Mouse (Mus musculus) kidney, adult 2 months (tissue): ENCODE data around the gene Dph1. TPM values are rescaled to one million over a fixed set of nuclear protein-coding genes. Genes with fewer than 3 reads are reported as not detected.

Experiments
- DNase-seq: peaks from one replicate; pipeline ENCODE4 v3.0.0; 2021
- H3K27ac ChIP-seq: fragments of 200-500 bp; 2 replicates; pipeline ENCODE4 v1.5.1; 2012; ENCODE audit warnings: low read depth, low read length, control low read depth, inconsistent platforms; ENCODE audit not compliant: insufficient read depth
- H3K27me3 ChIP-seq: fragments of 200-500 bp; replicated peaks from 2 replicates; pipeline ENCODE4 v1.6.1; 2012; ENCODE audit warnings: mild to moderate bottlenecking, moderate library complexity, low read length, inconsistent platforms; ENCODE audit not compliant: control insufficient read depth, insufficient read depth
- H3K36me3 ChIP-seq: fragments of 200-500 bp; 2 replicates; pipeline ENCODE4 v1.6.1; 2012; ENCODE audit warnings: mild to moderate bottlenecking, moderate library complexity, low read length, inconsistent platforms; ENCODE audit not compliant: control insufficient read depth, insufficient read depth
- H3K4me1 ChIP-seq: fragments of 200-500 bp; 2 replicates; pipeline ENCODE4 v1.6.1; 2011; ENCODE audit warnings: low read length; ENCODE audit not compliant: control insufficient read depth, insufficient read depth
- H3K4me3 ChIP-seq: fragments of 200-500 bp; 2 replicates; pipeline ENCODE4 v1.5.1; 2011; ENCODE audit warnings: mild to moderate bottlenecking, low read depth, low read length, control low read depth; ENCODE audit not compliant: insufficient read depth
- CTCF ChIP-seq: fragments of 200-500 bp; conservative IDR thresholded peaks from 2 replicates; pipeline ENCODE4 v1.5.1; 2011; ENCODE audit warnings: low read depth, mild to moderate bottlenecking, control low read depth, low read length, moderate library complexity, mixed read lengths; ENCODE audit not compliant: insufficient read depth, insufficient read length
- POLR2A ChIP-seq: fragments of 200-500 bp; IDR thresholded peaks from one replicate; pipeline ENCODE4 v1.6.1; 2011; ENCODE audit warnings: low read depth, low read length, control low read depth
- whole genome bisulfite sequencing: fragments of 180-500 bp; shearing (Covaris S2); methylation state at CpG from one replicate; pipeline ENCODE4 v1.1.7; 2018; 5-methylcytosine and 5-hydroxymethylcytosine counted together
- polyA plus RNA-seq: library from polyadenylated mRNA; depleted of rRNA; stranded (reverse); fragments of >200 nt; gene quantifications from 2 replicates; pipeline ENCODE4 v1.2.3, GENCODE M21; 2012

Dph1 gene
- polyA plus RNA-seq, 1 experiment: 40.2 TPM

DNA sequence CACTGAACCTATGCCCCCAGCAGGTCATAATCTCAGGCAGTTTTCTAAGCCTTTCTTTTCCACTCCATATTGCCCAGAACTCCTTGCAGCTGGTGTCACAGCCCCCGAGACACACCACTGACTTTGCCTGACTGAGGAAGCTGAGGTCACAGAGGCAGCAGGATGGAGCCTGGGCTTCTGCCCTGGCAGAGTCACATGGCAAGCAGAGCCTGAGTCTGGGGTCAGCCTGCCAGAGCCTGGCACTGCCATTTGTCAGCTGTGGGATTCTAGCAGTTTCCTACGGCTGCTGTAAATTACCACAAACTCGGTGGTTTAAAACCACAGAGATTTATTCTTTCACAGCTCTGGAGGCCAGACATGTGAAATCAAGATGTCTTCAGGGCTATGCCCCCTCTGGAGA, 36.6 kb upstream of the Dph1 start:
- WGBS: 54% methylated on average over 3 of the region's 3 CpGs
- Histone ChIP-seq H3K36me3 (no peaks in the 10 kb centered on the region), H3K4me3 (no peak overlapping the region), H3K4me1 (no peaks in the 10 kb centered on the region), H3K27ac (no peak overlapping the region), H3K27me3 (no peaks in the 10 kb centered on the region)
- no peak for TF ChIP-seq CTCF
- no peak for TF ChIP-seq POLR2A
- no peak for DNase-seq

DNA sequence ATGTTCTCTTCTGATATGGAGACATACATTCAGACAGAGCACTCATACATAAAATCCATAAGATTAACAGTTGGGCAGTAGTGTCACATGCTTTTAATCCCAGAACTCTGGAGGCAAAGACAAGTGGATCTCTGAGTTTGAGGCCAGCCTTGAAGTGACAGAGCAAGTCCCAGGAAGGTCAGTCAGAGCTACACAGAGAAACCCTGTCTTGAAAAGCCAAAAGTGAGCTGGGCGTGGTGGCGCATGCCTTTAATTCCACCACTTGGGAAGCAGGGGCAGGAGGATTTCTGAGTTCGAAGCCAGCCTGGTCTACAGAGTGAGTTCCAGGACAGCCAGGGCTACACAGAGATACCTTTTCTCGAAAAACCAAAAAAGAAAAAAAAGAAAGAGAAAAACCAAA, 33.8 kb upstream of the Dph1 start:
- TF ChIP-seq CTCF: no peak
- no peak for TF ChIP-seq POLR2A
- 93% methylated on average over 4 of the region's 4 CpGs for WGBS
- H3K27me3 ChIP-seq: no peaks in the 10 kb centered on the region

DNA sequence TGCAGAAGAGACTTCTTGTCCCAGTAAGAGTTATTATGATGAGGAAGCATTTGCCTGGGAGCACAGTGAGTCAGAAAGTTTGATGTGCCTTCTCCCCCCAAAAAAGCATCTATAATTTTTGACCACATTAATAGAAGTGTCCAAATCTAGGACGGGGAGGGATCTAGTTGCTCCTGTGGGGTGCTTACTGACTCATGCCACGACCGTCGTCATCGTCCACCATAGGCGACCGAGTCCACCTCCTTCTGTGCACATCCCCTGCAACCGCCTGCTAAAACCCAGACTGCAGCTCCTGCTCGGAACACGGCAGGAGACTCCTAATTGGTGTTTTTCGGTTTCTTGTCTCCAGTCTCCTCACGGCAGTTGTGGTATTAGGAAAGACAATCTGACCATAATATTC, 33.0 kb upstream of the Dph1 start:
- Histone ChIP-seq H3K36me3 (no peaks in the 10 kb centered on the region), H3K4me3 (no peak overlapping the region), H3K27ac (no peak overlapping the region), H3K4me1 (peaks cover 3% of the 10 kb centered on the region; the same call in 1 of the 2 replicates), H3K27me3 (no peaks in the 10 kb centered on the region)
- TF ChIP-seq POLR2A: no peak
- no peak for TF ChIP-seq CTCF
- WGBS: 94% methylated on average over 12 of the region's 12 CpGs
- DNase-seq: no peak

More for the DNA sequence above, 33.8 kb upstream of the Dph1 start:
- Histone ChIP-seq H3K36me3 (no peaks in the 10 kb centered on the region), H3K4me3 (no peak overlapping the region), H3K27ac (no peak overlapping the region), H3K4me1 (peaks cover 3% of the 10 kb centered on the region; the same call in 1 of the 2 replicates)
- no peak for DNase-seq

DNA sequence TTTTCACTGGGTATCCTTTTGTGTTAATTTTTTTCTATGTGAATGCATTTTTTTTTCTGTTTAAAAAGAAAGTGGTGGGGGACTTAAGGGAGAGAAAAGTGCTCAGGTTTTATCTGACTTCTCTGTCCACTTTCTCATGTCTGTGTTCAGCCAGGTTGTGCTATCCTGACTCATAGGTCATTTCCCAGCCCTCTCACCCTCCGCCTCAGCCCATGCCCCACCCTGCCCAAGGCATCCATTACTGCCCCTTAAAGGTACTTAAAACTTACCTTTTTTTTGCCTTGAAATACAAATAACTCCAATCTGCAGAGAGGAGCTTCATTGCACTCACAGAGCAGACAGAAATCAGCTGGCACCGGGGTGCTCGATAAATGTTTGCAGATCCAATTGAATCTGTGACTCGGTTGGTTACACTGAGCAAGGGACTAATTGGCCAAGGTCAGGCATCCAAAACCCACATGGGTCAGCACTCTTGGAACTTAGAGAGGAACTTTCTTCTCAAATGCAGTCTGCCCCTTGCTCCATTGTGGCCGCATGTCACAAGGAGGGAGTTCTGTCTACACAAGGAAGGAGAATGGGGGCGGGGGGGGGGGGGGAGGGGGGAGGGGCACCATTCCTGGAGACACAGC, 29.6 kb upstream of the Dph1 start:
- TF ChIP-seq POLR2A (no peak), CTCF (no peak)
- 27% methylated on average over 6 of the region's 6 CpGs for WGBS
- Histone ChIP-seq H3K36me3 (no peaks in the 10 kb centered on the region), H3K4me3 (no peak overlapping the region), H3K27ac (no peak overlapping the region), H3K4me1 (peaks cover 11% of the 10 kb centered on the region), H3K27me3 (no peaks in the 10 kb centered on the region)
- no peak for DNase-seq

DNA sequence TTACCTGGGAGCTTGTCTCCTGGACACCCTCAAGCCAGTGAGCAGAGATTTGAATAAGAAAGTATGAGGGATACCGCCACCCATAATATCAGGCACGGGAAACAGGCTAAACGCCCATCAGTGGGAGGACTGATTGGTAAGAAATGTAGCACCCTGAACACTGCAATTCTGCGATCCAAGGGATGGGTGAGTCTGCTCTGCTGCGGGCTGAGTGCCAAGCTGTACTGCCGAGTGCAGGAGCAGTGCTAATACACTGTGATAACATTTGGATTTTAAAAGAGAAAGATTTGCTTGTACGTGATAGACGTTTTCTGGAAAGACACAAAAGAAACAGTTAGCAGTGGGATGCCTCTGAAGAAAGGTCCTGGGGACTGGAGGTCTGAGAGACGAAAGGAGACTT, 29.1 kb upstream of the Dph1 start:
- peaks cover 12% of the 10 kb centered on the region for H3K4me1 ChIP-seq
- H3K27me3 ChIP-seq: no peaks in the 10 kb centered on the region
- H3K4me3 ChIP-seq: no peak overlapping the region
- H3K36me3 ChIP-seq: no peaks in the 10 kb centered on the region
- no peak for TF ChIP-seq CTCF
- no peak for TF ChIP-seq POLR2A
- 42% methylated on average over 9 of the region's 9 CpGs for WGBS
- H3K27ac ChIP-seq: no peak overlapping the region
- DNase-seq: peak; percentile 32

DNA sequence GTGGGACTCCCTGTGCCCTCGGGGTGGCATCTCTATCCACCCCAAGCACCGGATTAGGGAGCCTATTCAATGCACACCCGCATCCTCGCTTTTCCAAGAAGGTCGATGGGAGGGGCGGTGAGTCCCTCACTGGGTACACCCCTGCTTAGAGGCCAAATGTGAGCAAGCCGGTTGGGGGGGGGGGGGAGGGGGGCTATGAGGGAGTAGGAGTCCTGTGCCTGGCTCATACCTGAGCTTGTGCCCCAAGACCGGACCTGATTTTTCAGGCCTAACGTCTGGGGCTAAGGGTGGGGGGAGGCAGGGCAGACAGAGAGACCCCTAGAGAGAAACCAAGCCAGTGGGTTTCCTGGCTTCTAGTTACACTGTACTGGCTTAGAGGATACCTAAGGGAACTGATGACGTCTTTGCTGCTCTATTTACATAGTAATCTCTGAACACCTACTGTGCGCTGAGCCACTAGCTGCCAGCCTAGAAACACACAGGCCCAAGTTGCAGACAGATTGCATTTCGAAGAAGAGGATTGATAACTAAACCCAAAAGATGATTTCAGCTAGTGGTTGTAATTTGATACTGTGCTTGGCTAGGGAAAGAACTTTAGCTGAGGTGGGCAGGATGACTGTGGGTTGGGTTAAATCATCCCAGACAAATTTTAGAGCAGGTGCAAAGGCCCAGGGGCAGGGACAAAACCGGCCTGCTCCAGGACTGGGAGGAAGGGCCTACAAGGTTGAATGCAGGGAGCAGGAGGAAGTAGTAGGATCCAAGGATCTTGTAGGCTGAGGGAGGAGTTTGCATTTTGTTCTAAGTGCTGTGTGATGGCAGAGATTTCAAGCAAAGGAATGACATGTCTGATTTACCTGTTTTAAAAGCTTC, 23.3 kb upstream of the Dph1 start:
- peak; percentile 55 for DNase-seq
- WGBS: 23% methylated on average over 13 of the region's 13 CpGs
- Histone ChIP-seq H3K4me3 (peak overlapping the region; percentile 36; the same call in 1 of the 2 replicates), H3K4me1 (peaks cover 25% of the 10 kb centered on the region), H3K27me3 (no peaks in the 10 kb centered on the region), H3K36me3 (no peaks in the 10 kb centered on the region), H3K27ac (peak overlapping the region; percentile 17)
- no peak for TF ChIP-seq POLR2A
- TF ChIP-seq CTCF: no peak

DNA sequence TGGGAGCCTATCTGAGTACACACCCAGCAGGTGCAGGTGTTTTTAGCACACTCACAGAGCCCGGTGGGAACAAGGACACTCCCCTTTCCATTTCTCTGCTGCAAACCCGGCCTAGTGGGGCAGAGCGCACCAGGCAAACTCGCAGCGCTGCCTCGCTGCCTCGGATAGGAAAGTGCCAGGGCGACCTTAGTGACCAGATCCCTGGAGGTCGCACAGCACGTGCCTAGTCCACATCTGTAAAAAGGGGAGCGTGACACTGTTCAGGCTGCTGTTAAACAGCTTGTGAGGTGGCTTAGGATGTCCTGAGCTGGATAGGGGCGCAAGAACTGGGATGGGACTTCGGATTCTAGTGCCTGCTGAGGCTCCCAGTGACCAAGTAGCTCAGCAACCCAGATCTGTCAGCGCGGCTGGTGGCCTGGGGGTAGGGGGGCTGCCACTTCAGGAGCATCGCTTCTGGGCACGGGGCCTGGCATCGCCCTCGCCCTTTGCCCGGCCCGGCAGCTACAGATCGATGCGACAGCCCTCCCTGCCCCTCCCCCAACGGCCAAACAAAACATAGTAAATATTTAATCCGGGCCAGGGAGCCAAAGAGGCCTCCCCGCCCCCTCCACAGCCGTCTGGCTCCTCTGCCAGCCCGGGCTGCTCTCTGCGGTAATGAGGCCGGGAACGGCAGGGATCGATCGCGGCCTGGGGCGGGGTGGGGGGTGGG, 22.5 kb upstream of the Dph1 start:
- H3K4me1 ChIP-seq: peaks cover 25% of the 10 kb centered on the region
- no peaks in the 10 kb centered on the region for H3K27me3 ChIP-seq
- peak; percentile 96 for DNase-seq
- 14% methylated on average over 35 of the region's 35 CpGs for WGBS
- H3K27ac ChIP-seq: peak overlapping the region; percentile 89
- H3K36me3 ChIP-seq: no peaks in the 10 kb centered on the region
- H3K4me3 ChIP-seq: peak overlapping the region; percentile 36; the same call in 1 of the 2 replicates
- TF ChIP-seq POLR2A (no peak), CTCF (no peak)
